Comparison of ENCODE assay signal across 23 mouse cellular contexts in the genomic region with DNA sequence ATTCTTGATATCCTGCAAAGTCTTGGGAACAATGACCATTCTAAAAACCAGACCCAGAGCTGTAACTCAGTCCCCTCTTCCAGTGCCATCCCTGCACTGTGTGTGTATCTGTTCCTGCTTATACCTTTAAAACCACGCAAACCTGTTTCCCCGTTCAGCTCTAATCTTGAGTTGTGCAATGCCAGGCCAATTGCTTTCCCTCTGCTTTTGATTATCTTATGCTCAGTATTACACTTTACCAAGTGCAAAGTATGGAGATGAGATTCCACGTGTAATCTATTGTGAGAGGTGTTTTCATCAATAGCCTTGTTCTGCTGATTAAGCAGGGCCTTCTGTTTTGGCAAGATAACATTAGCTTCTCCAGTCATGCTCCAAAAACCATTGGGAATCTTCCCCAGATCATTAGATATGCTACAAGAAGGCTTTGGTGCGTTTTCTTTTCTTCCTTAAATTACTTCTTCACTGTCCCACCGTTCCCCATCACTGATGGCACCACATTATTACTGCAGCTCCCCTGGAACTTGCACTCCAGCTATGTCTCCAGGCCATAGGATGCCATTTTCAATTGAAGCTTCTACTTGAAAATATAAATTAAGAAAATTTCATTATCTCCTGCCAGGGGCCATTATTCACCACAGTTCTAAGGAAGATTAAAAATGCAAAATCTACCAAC.
DNase-seq lines count a peak whose midpoint lies in the region; ATAC-seq lines count a peak whose summit lies in the region.
"Had no signal": no experiment of that assay in that cellular context is flagged by ENCODE, and none has a peak within 500 bp of the region (broad histone marks: within the 10 kb centered on the region; RNA-seq: fewer than 3 reads in every experiment).

No protein-coding gene starts in this region.

- no peak for ATAC-seq in hindbrain, embryonic 13.5 days (ENCODE audit: low FRiP score)
- ATAC-seq in hindbrain, embryonic 11.5 days (ENCODE audit: low FRiP score), result no peak
- peak; percentile 17; the same call in 1 of the 2 replicates for ATAC-seq in midbrain, embryonic 14.5 days (ENCODE audit: low FRiP score, low TSS enrichment)
- ATAC-seq: forebrain, postnatal 0 days had no signal

- no peak for DNase-seq in hindbrain, embryonic 11.5 days (ENCODE audit: low spot score)
- peak; percentile 48 for DNase-seq in midbrain, embryonic 14.5 days
- DNase-seq in midbrain, embryonic 10.5 days (ENCODE audit: low spot score), result no peak
- peak; percentile 1 for DNase-seq in limb, embryonic 10.5 days (ENCODE audit: low spot score)
- DNase-seq in left cerebral cortex, postnatal 36 days (ENCODE audit: low spot score in 2 of 2), result no peak
- DNase-seq in urinary bladder, postnatal 36 days (ENCODE audit: low spot score in 2 of 2), result no peak
- no peak for DNase-seq in heart, adult 8-10 months (ENCODE audit: low spot score)
- DNase-seq: adrenal gland, postnatal 14 days; cerebellum, adult 9-10 months; gastrocnemius, postnatal 36 days; heart, postnatal 36 days; kidney, postnatal 36 days; lung, adult 2 months; lung, postnatal 14 days; right cerebral cortex, postnatal 14 days; thymus, adult 2 months; thymus, postnatal 4 days had no signal

- no peak overlapping the region for H3K4me2 ChIP-seq in hindbrain, embryonic 13.5 days
- H3K4me2 ChIP-seq in hindbrain, embryonic 11.5 days (replicated peaks; ENCODE audit: low read depth, low read length), result no peak overlapping the region
- no peak overlapping the region for H3K4me2 ChIP-seq in midbrain, embryonic 14.5 days (ENCODE audit: low read length)
- H3K4me2 ChIP-seq: embryonic facial prominence, embryonic 15.5 days; heart, embryonic 15.5 days; kidney, embryonic 15.5 days had no signal

- no peaks in the 10 kb centered on the region for H3K9me3 ChIP-seq in hindbrain, embryonic 13.5 days
- H3K9me3 ChIP-seq in hindbrain, embryonic 11.5 days (ENCODE audit: control insufficient read depth, low read length), result no peaks in the 10 kb centered on the region
- no peaks in the 10 kb centered on the region for H3K9me3 ChIP-seq in midbrain, embryonic 14.5 days (ENCODE audit: control insufficient read depth, low read length)
- no peaks in the 10 kb centered on the region for H3K9me3 ChIP-seq in midbrain, embryonic 10.5 days (replicated peaks)
- H3K9me3 ChIP-seq in limb, embryonic 10.5 days (replicated peaks), result no peaks in the 10 kb centered on the region
- H3K9me3 ChIP-seq: embryonic facial prominence, embryonic 15.5 days; heart, embryonic 15.5 days; kidney, embryonic 15.5 days had no signal

- no peak overlapping the region for H3K9ac ChIP-seq in hindbrain, embryonic 13.5 days
- no peak overlapping the region for H3K9ac ChIP-seq in hindbrain, embryonic 11.5 days (ENCODE audit: low read depth, low read length)
- H3K9ac ChIP-seq in midbrain, embryonic 14.5 days (replicated peaks; ENCODE audit: low read length), result no peak overlapping the region
- H3K9ac ChIP-seq: embryonic facial prominence, embryonic 15.5 days; forebrain, postnatal 0 days; heart, embryonic 15.5 days; kidney, embryonic 15.5 days had no signal

- WGBS in hindbrain, embryonic 13.5 days, result 67% methylated on average over 5 of the region's 5 CpGs
- WGBS in hindbrain, embryonic 11.5 days, result 83% methylated on average over 5 of the region's 5 CpGs
- WGBS in midbrain, embryonic 14.5 days, result 49% methylated on average over 5 of the region's 5 CpGs
- 86% methylated on average over 5 of the region's 5 CpGs for WGBS in midbrain, embryonic 10.5 days
- WGBS in limb, embryonic 10.5 days, result 90% methylated on average over 5 of the region's 5 CpGs

- no peaks in the 10 kb centered on the region for H3K27me3 ChIP-seq in hindbrain, embryonic 13.5 days
- no peaks in the 10 kb centered on the region for H3K27me3 ChIP-seq in hindbrain, embryonic 11.5 days (ENCODE audit: control insufficient read depth, insufficient read depth, low read length)
- no peaks in the 10 kb centered on the region for H3K27me3 ChIP-seq in midbrain, embryonic 14.5 days (ENCODE audit: control insufficient read depth, insufficient read depth, low read length)
- H3K27me3 ChIP-seq in midbrain, embryonic 10.5 days (ENCODE audit: low read depth, poor library complexity, severe bottlenecking), result no peaks in the 10 kb centered on the region
- no peaks in the 10 kb centered on the region for H3K27me3 ChIP-seq in limb, embryonic 10.5 days (ENCODE audit: low read depth, poor library complexity, severe bottlenecking)
- H3K27me3 ChIP-seq: embryonic facial prominence, embryonic 15.5 days; heart, embryonic 15.5 days; kidney, embryonic 15.5 days had no signal

- peak overlapping the region; percentile 41 for H3K27ac ChIP-seq in hindbrain, embryonic 13.5 days
- H3K27ac ChIP-seq in hindbrain, embryonic 11.5 days (ENCODE audit: low read depth, low read length), result no peak overlapping the region
- no peak overlapping the region for H3K27ac ChIP-seq in midbrain, embryonic 14.5 days (replicated peaks; ENCODE audit: low read depth, low read length)
- no peak overlapping the region for H3K27ac ChIP-seq in midbrain, embryonic 10.5 days (replicated peaks)
- no peak overlapping the region for H3K27ac ChIP-seq in limb, embryonic 10.5 days
- H3K27ac ChIP-seq: embryonic facial prominence, embryonic 15.5 days; heart, embryonic 15.5 days; kidney, embryonic 15.5 days; stomach, postnatal 0 days had no signal

- peaks cover 15% of the 10 kb centered on the region for H3K4me1 ChIP-seq in hindbrain, embryonic 13.5 days (replicated peaks)
- H3K4me1 ChIP-seq in hindbrain, embryonic 11.5 days (replicated peaks; ENCODE audit: control insufficient read depth, insufficient read depth, low read length), result no peaks in the 10 kb centered on the region
- H3K4me1 ChIP-seq in midbrain, embryonic 14.5 days (ENCODE audit: control insufficient read depth, insufficient read depth, low read length), result peaks cover 14% of the 10 kb centered on the region
- H3K4me1 ChIP-seq in midbrain, embryonic 10.5 days, result 0 out of 2 replicates have a peak, but pooled peaks cover 3% of the 10 kb centered on the region
- peaks cover 12% of the 10 kb centered on the region for H3K4me1 ChIP-seq in limb, embryonic 10.5 days

- H3K36me3 ChIP-seq in hindbrain, embryonic 13.5 days, result no peaks in the 10 kb centered on the region
- no peaks in the 10 kb centered on the region for H3K36me3 ChIP-seq in hindbrain, embryonic 11.5 days (ENCODE audit: control insufficient read depth, insufficient read depth, low read length)
- H3K36me3 ChIP-seq in midbrain, embryonic 14.5 days (ENCODE audit: control insufficient read depth, insufficient read depth, low read length), result no peaks in the 10 kb centered on the region
- peaks cover 13% of the 10 kb centered on the region for H3K36me3 ChIP-seq in midbrain, embryonic 10.5 days
- peaks cover 9% of the 10 kb centered on the region for H3K36me3 ChIP-seq in limb, embryonic 10.5 days
- H3K36me3 ChIP-seq: embryonic facial prominence, embryonic 15.5 days; heart, embryonic 15.5 days had no signal

- intact Hi-C loops in left cerebral cortex, postnatal 36 days (cut with DNase I), result no loop called here

- H3K4me3 ChIP-seq in hindbrain, embryonic 13.5 days, result no peak overlapping the region
- H3K4me3 ChIP-seq in hindbrain, embryonic 11.5 days (ENCODE audit: low read depth, low read length), result no peak overlapping the region
- H3K4me3 ChIP-seq in midbrain, embryonic 14.5 days (replicated peaks; ENCODE audit: low read depth, low read length), result no peak overlapping the region
- no peak overlapping the region for H3K4me3 ChIP-seq in midbrain, embryonic 10.5 days
- no peak overlapping the region for H3K4me3 ChIP-seq in limb, embryonic 10.5 days
- H3K4me3 ChIP-seq: embryonic facial prominence, embryonic 15.5 days; heart, embryonic 15.5 days; kidney, embryonic 15.5 days had no signal

Comparison
In these comparisons a context has a peak if more than half of its experiments do, and no peak if none do; other contexts are left out.
1. DNase-seq: peak in midbrain, embryonic 14.5 days (single experiment) and limb, embryonic 10.5 days (single experiment); none in hindbrain, embryonic 11.5 days (single experiment), midbrain, embryonic 10.5 days (single experiment), left cerebral cortex, postnatal 36 days (0 of 2), urinary bladder, postnatal 36 days (0 of 2) and heart, adult 8-10 months (single experiment).